Mouse (Mus musculus) erythroid progenitor cell, adult 5-6 weeks (primary cell): ENCODE measurements around the gene Msln. TPM values are rescaled to one million over a fixed set of nuclear protein-coding genes. Genes with fewer than 3 reads are reported as not detected.
A peak's percentile ranks its signal among the peaks of the same experiment; 100 is the strongest.

Experiments
- ATAC-seq: replicated peaks from 2 replicates; pipeline ENCODE4 v1.8.0; 2016; ENCODE audit warnings: moderate number of reproducible peaks, mild to moderate bottlenecking, moderate TSS enrichment, inconsistent platforms; ENCODE audit not compliant: poor library complexity, low FRiP score, severe bottlenecking
- total RNA-seq, 2 experiments: library from RNA; stranded (forward) in 1 of 2; stranded (reverse) in 1 of 2; fragments of 150-400 nt in 1 of 2; fragments of 186-747, 209-891 nt in 1 of 2; gene quantifications; 2 replicates each; pipeline versions ENCODE4 v1.2.3 to v1.2.4; 2015 to 2017; ENCODE audit warnings: low replicate concordance in 2 of 2

Msln gene
- total RNA-seq, 2 experiments from 2014 or later = not detected

- ATAC-seq = no peak
These were observed 22.1 kb downstream of the Msln start for GRCm38 (mm10) chr17:25732082-25732481.

- peak; percentile 8 for ATAC-seq
These were observed 26.2 kb downstream of the Msln start for GRCm38 (mm10) chr17:25728009-25728270.

GRCm38 (mm10) chr17:25727265-25728008, 26.7 kb downstream of the Msln start, which contains the start of the genes Chtf18 and Rpusd1:
Gene Chtf18 (minus strand): TSS chr17:25727419.
Gene Rpusd1 (plus strand): TSS chr17:25727670.
- ATAC-seq = peak; percentile 92

- ATAC-seq = no peak
These were observed 28.9 kb downstream of the Msln start for GRCm38 (mm10) chr17:25725264-25725663.

GRCm38 (mm10) chr17:25723919-25724318, 30.3 kb downstream of the Msln start:
- no peak for ATAC-seq

- no peak for ATAC-seq
These were observed 30.7 kb downstream of the Msln start for GRCm38 (mm10) chr17:25723470-25723869.

- ATAC-seq = no peak
These were observed 32.7 kb downstream of the Msln start for GRCm38 (mm10) chr17:25721476-25721875.

GRCm38 (mm10) chr17:25717691-25718090, 36.5 kb downstream of the Msln start:
- no peak for ATAC-seq

- no peak for ATAC-seq
These were observed 37.2 kb downstream of the Msln start, which contains the start of gene Gng13 for GRCm38 (mm10) chr17:25716711-25717637. Gene Gng13 (plus strand): TSS chr17:25717171.

GRCm38 (mm10) chr17:25716130-25716529, 38.0 kb downstream of the Msln start:
- no peak for ATAC-seq

GRCm38 (mm10) chr17:25715627-25716026, 38.6 kb downstream of the Msln start:
- ATAC-seq = no peak

GRCm38 (mm10) chr17:25711136-25711535, 43.0 kb downstream of the Msln start:
- ATAC-seq = no peak

- peak; percentile 56 for ATAC-seq
These were observed 44.2 kb downstream of the Msln start for GRCm38 (mm10) chr17:25709994-25710393.

GRCm38 (mm10) chr17:25700863-25701496, 53.2 kb downstream of the Msln start:
- ATAC-seq = no peak

Other genes starting within 250 kb of the Msln start
- gene Sox8, start 183.7 kb downstream of the Msln start, total RNA-seq (2015; ENCODE audit: low replicate concordance) = not detected in 2 replicates
- not detected in 2 replicates for gene Sox8, start 183.7 kb downstream of the Msln start, total RNA-seq (2017; ENCODE audit: low replicate concordance)
- gene Lmf1, start 175.3 kb downstream of the Msln start, total RNA-seq (2015; ENCODE audit: low replicate concordance) = 2.9 and 3.4 TPM in 2 replicates
- gene Lmf1, start 175.3 kb downstream of the Msln start, total RNA-seq (2017; ENCODE audit: low replicate concordance) = 0.53 and 4.9 TPM in 2 replicates
- not detected in 2 replicates for gene Gng13, start 37.2 kb downstream of the Msln start, total RNA-seq (2015; ENCODE audit: low replicate concordance)
- gene Gng13, start 37.2 kb downstream of the Msln start, total RNA-seq (2017; ENCODE audit: low replicate concordance) = not detected in 2 replicates
- 15.5 and 33.2 TPM in 2 replicates for gene Chtf18, start 27.0 kb downstream of the Msln start, total RNA-seq (2015; ENCODE audit: low replicate concordance)
- 56.2 and 62.6 TPM in 2 replicates for gene Chtf18, start 27.0 kb downstream of the Msln start, total RNA-seq (2017; ENCODE audit: low replicate concordance)
- 1.1 and 2.1 TPM in 2 replicates for gene Rpusd1, start 26.7 kb downstream of the Msln start, total RNA-seq (2015; ENCODE audit: low replicate concordance)
- 0.26 and 3.7 TPM in 2 replicates for gene Rpusd1, start 26.7 kb downstream of the Msln start, total RNA-seq (2017; ENCODE audit: low replicate concordance)
- gene Mslnl, start 18.3 kb downstream of the Msln start, total RNA-seq (2015; ENCODE audit: low replicate concordance) = not detected in 2 replicates
- gene Mslnl, start 18.3 kb downstream of the Msln start, total RNA-seq (2017; ENCODE audit: low replicate concordance) = not detected in 2 replicates
- gene Narfl, start 19.4 kb upstream of the Msln start, total RNA-seq (2015; ENCODE audit: low replicate concordance) = 0.42 and 6.8 TPM in 2 replicates
- 7.1 and 12.0 TPM in 2 replicates for gene Narfl, start 19.4 kb upstream of the Msln start, total RNA-seq (2017; ENCODE audit: low replicate concordance)
- 8.6 and 9.6 TPM in 2 replicates for gene Haghl, start 31.3 kb upstream of the Msln start, total RNA-seq (2015; ENCODE audit: low replicate concordance)
- 2.3 and 6.0 TPM in 2 replicates for gene Haghl, start 31.3 kb upstream of the Msln start, total RNA-seq (2017; ENCODE audit: low replicate concordance)
- not detected in 2 replicates for gene Ccdc78, start 32.2 kb upstream of the Msln start, total RNA-seq (2015; ENCODE audit: low replicate concordance)
- gene Ccdc78, start 32.2 kb upstream of the Msln start, total RNA-seq (2017; ENCODE audit: low replicate concordance) = not detected in 2 replicates
- 38.1 and 51.5 TPM in 2 replicates for gene Fam173a, start 38.5 kb upstream of the Msln start, total RNA-seq (2015; ENCODE audit: low replicate concordance)
- gene Fam173a, start 38.5 kb upstream of the Msln start, total RNA-seq (2017; ENCODE audit: low replicate concordance) = 5.4 and 16.7 TPM in 2 replicates
- not detected in 2 replicates for gene AC134908.4, start 41.3 kb upstream of the Msln start, total RNA-seq (2015; ENCODE audit: low replicate concordance)
- not detected in 2 replicates for gene AC134908.4, start 41.3 kb upstream of the Msln start, total RNA-seq (2017; ENCODE audit: low replicate concordance)
- not detected in 2 replicates for gene Metrn, start 42.8 kb upstream of the Msln start, total RNA-seq (2015; ENCODE audit: low replicate concordance)
- 5.4 and 5.9 TPM in 2 replicates for gene Metrn, start 42.8 kb upstream of the Msln start, total RNA-seq (2017; ENCODE audit: low replicate concordance)
- not detected in 2 replicates for gene Fbxl16, start 54.7 kb upstream of the Msln start, total RNA-seq (2015; ENCODE audit: low replicate concordance)
- not detected in 2 replicates for gene Fbxl16, start 54.7 kb upstream of the Msln start, total RNA-seq (2017; ENCODE audit: low replicate concordance)
- 4.2 and 6.5 TPM in 2 replicates for gene Wdr24, start 69.2 kb upstream of the Msln start, total RNA-seq (2015; ENCODE audit: low replicate concordance)
- gene Wdr24, start 69.2 kb upstream of the Msln start, total RNA-seq (2017; ENCODE audit: low replicate concordance) = 7.0 and 14.5 TPM in 2 replicates
- gene Jmjd8, start 74.5 kb upstream of the Msln start, total RNA-seq (2015; ENCODE audit: low replicate concordance) = 5.4 and 6.1 TPM in 2 replicates
- 2.7 and 9.1 TPM in 2 replicates for gene Jmjd8, start 74.5 kb upstream of the Msln start, total RNA-seq (2017; ENCODE audit: low replicate concordance)
- 58.7 and 86.4 TPM in 2 replicates for gene Stub1, start 79.0 kb upstream of the Msln start, total RNA-seq (2015; ENCODE audit: low replicate concordance)
- gene Stub1, start 79.0 kb upstream of the Msln start, total RNA-seq (2017; ENCODE audit: low replicate concordance) = 47.1 and 58.4 TPM in 2 replicates
- 4.6 TPM in 1 of 2 replicates, not detected in the other for gene Rhbdl1, start 82.9 kb upstream of the Msln start, total RNA-seq (2015; ENCODE audit: low replicate concordance)
- gene Rhbdl1, start 82.9 kb upstream of the Msln start, total RNA-seq (2017; ENCODE audit: low replicate concordance) = 0.77 TPM in 1 of 2 replicates, not detected in the other
- 1.3 and 1.4 TPM in 2 replicates for gene Gm20683, start 87.4 kb upstream of the Msln start, total RNA-seq (2015; ENCODE audit: low replicate concordance)
- gene Gm20683, start 87.4 kb upstream of the Msln start, total RNA-seq (2017; ENCODE audit: low replicate concordance) = 1.8 TPM in 1 of 2 replicates, not detected in the other
- gene Rhot2, start 90.5 kb upstream of the Msln start, total RNA-seq (2015; ENCODE audit: low replicate concordance) = 34.4 and 37.1 TPM in 2 replicates
- 39.1 and 41.5 TPM in 2 replicates for gene Rhot2, start 90.5 kb upstream of the Msln start, total RNA-seq (2017; ENCODE audit: low replicate concordance)
- 52.8 and 61.6 TPM in 2 replicates for gene Wdr90, start 107.1 kb upstream of the Msln start, total RNA-seq (2015; ENCODE audit: low replicate concordance)
- 26.4 and 37.6 TPM in 2 replicates for gene Wdr90, start 107.1 kb upstream of the Msln start, total RNA-seq (2017; ENCODE audit: low replicate concordance)
- gene Mcrip2, start 114.4 kb upstream of the Msln start, total RNA-seq (2015; ENCODE audit: low replicate concordance) = 4.2 and 11.9 TPM in 2 replicates
- gene Mcrip2, start 114.4 kb upstream of the Msln start, total RNA-seq (2017; ENCODE audit: low replicate concordance) = 3.5 TPM in 1 of 2 replicates, not detected in the other
- 10.1 and 17.3 TPM in 2 replicates for gene Mettl26, start 120.7 kb upstream of the Msln start, total RNA-seq (2015; ENCODE audit: low replicate concordance)
- gene Mettl26, start 120.7 kb upstream of the Msln start, total RNA-seq (2017; ENCODE audit: low replicate concordance) = 7.1 and 7.7 TPM in 2 replicates
- not detected in 2 replicates for gene Wfikkn1, start 126.5 kb upstream of the Msln start, total RNA-seq (2015; ENCODE audit: low replicate concordance)
- gene Wfikkn1, start 126.5 kb upstream of the Msln start, total RNA-seq (2017; ENCODE audit: low replicate concordance) = 0.26 and 1.7 TPM in 2 replicates
- gene Rab40c, start 165.3 kb upstream of the Msln start, total RNA-seq (2015; ENCODE audit: low replicate concordance) = 2.2 and 2.5 TPM in 2 replicates
- gene Rab40c, start 165.3 kb upstream of the Msln start, total RNA-seq (2017; ENCODE audit: low replicate concordance) = 0.98 and 3.2 TPM in 2 replicates
- 1,618 and 1,746 TPM in 2 replicates for gene Pigq, start 190.6 kb upstream of the Msln start, total RNA-seq (2015; ENCODE audit: low replicate concordance)
- 1,554 and 1,638 TPM in 2 replicates for gene Pigq, start 190.6 kb upstream of the Msln start, total RNA-seq (2017; ENCODE audit: low replicate concordance)
- gene Nhlrc4, start 190.6 kb upstream of the Msln start, total RNA-seq (2015; ENCODE audit: low replicate concordance) = 13.7 and 13.8 TPM in 2 replicates
- gene Nhlrc4, start 190.6 kb upstream of the Msln start, total RNA-seq (2017; ENCODE audit: low replicate concordance) = 13.7 and 18.9 TPM in 2 replicates
- gene A930017K11Rik, start 198.2 kb upstream of the Msln start, total RNA-seq (2015; ENCODE audit: low replicate concordance) = not detected in 2 replicates
- not detected in 2 replicates for gene A930017K11Rik, start 198.2 kb upstream of the Msln start, total RNA-seq (2017; ENCODE audit: low replicate concordance)
- 9.6 and 9.7 TPM in 2 replicates for gene Capn15, start 231.4 kb upstream of the Msln start, total RNA-seq (2015; ENCODE audit: low replicate concordance)
- gene Capn15, start 231.4 kb upstream of the Msln start, total RNA-seq (2017; ENCODE audit: low replicate concordance) = 5.7 and 9.1 TPM in 2 replicates